Mouse (Mus musculus) forebrain, embryonic 11.5 days (tissue): ENCODE measurements around the gene Bach2. TPM values are rescaled to one million over a fixed set of nuclear protein-coding genes. Genes with fewer than 3 reads are reported as not detected.
A peak's percentile ranks its signal among the peaks of the same experiment; 100 is the strongest.

Experiments used
- ATAC-seq: fragments of 200-750 bp; cut with Nextera tagmentation; replicated peaks from 2 replicates; pipeline ENCODE4 v1.8.0; 2017; ENCODE audit warnings: moderate TSS enrichment; ENCODE audit not compliant: low FRiP score
- DNase-seq: peaks from one replicate; pipeline ENCODE4 v3.0.0-alpha.2; 2017; ENCODE audit warnings: low spot score
- H3K27ac ChIP-seq: fragments of 300-500 bp; sonication (generic); 2 replicates; pipeline ENCODE4 v1.5.1; 2014; ENCODE audit warnings: low read depth, low read length
- H3K27me3 ChIP-seq: fragments of 300-500 bp; sonication (generic); 2 replicates; pipeline ENCODE4 v1.6.1; 2014; ENCODE audit warnings: mild to moderate bottlenecking, low read length, mixed read lengths; ENCODE audit not compliant: control insufficient read depth, insufficient read depth
- H3K36me3 ChIP-seq: fragments of 300-500 bp; sonication (generic); 2 replicates; pipeline ENCODE4 v1.6.1; 2014; ENCODE audit warnings: mild to moderate bottlenecking, low read length, moderate library complexity, mixed read lengths; ENCODE audit not compliant: control insufficient read depth, insufficient read depth
- H3K4me1 ChIP-seq: fragments of 300-500 bp; sonication (generic); replicated peaks from 2 replicates; pipeline ENCODE4 v1.6.1; 2014; ENCODE audit warnings: low read length, mixed read lengths; ENCODE audit not compliant: control insufficient read depth, insufficient read depth
- H3K4me2 ChIP-seq: fragments of 300-500 bp; sonication (generic); 2 replicates; pipeline ENCODE4 v1.6.1; 2014; ENCODE audit warnings: low read depth, mild to moderate bottlenecking, low read length, moderate library complexity, mixed read lengths; ENCODE audit not compliant: severe bottlenecking
- H3K4me3 ChIP-seq: fragments of 300-500 bp; sonication (generic); 2 replicates; pipeline ENCODE4 v1.5.1; 2014; ENCODE audit warnings: low read depth, low read length
- H3K9ac ChIP-seq: fragments of 300-500 bp; sonication (generic); 2 replicates; pipeline ENCODE4 v1.6.1; 2014; ENCODE audit warnings: low read length
- H3K9me3 ChIP-seq: fragments of 300-500 bp; sonication (generic); 2 replicates; pipeline ENCODE4 v1.6.1; 2016; ENCODE audit warnings: low read length, mixed read lengths; ENCODE audit not compliant: control insufficient read depth
- WGBS: fragments of 180-500 bp; shearing (Covaris S2); extraction: QIAGEN DNeasy Blood & Tissue Kit; methylation state at CpG from one replicate; pipeline ENCODE4 v1.1.7; 2014; 5-methylcytosine and 5-hydroxymethylcytosine counted together
- polyA plus RNA-seq: library from polyadenylated mRNA; unstranded; fragments of >200 nt; fragmentation: Nextera tagmentation; extraction: Ambion mirVana; gene quantifications from 2 replicates; pipeline ENCODE4 v1.2.1, GENCODE M21; 2014

The Bach2 gene
- polyA plus RNA-seq, 1 experiment from 2014 or later, result 16.2 TPM

- 91% methylated on average over 6 of the region's 6 CpGs for WGBS
- Histone ChIP-seq H3K36me3 (no peaks in the 10 kb centered on the region), H3K4me1 (no peaks in the 10 kb centered on the region), H3K27me3 (no peaks in the 10 kb centered on the region), H3K9ac (no peak overlapping the region), H3K4me3 (no peak overlapping the region), H3K9me3 (no peaks in the 10 kb centered on the region), H3K27ac (no peak overlapping the region), H3K4me2 (no peak overlapping the region)
- DNase-seq, result no peak
- no peak for ATAC-seq
These were observed 42.7 kb downstream of the Bach2 start for GRCm38 (mm10) chr4:32281306-32281705.

DNA sequence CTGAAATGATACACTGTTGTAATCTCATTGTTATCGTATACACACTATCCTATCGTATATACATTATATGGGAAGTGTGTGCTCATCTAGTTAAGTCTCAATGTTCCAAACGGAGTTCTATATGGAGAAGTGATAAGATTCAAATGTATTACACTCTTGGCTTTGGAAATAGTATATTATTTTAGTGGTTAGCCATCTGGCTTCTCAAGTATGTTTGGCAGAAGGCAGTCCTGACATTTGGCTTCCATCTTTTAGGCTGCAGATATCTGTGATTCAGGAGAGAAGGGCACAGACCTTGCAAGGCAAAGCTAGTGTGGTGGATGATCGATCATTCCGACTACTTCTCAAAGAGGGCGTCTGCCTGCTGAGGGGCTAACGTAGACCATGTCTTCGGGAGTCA is 47.8 kb downstream of the Bach2 start:
- 91% methylated on average over 8 of the region's 8 CpGs for WGBS
- Histone ChIP-seq H3K27me3 (no peaks in the 10 kb centered on the region), H3K4me2 (no peak overlapping the region), H3K4me3 (no peak overlapping the region), H3K36me3 (no peaks in the 10 kb centered on the region), H3K9me3 (no peaks in the 10 kb centered on the region), H3K9ac (no peak overlapping the region), H3K4me1 (0 out of 2 replicates have a peak, but pooled peaks cover 3% of the 10 kb centered on the region), H3K27ac (no peak overlapping the region)
- ATAC-seq, result no peak
- no peak for DNase-seq

DNA sequence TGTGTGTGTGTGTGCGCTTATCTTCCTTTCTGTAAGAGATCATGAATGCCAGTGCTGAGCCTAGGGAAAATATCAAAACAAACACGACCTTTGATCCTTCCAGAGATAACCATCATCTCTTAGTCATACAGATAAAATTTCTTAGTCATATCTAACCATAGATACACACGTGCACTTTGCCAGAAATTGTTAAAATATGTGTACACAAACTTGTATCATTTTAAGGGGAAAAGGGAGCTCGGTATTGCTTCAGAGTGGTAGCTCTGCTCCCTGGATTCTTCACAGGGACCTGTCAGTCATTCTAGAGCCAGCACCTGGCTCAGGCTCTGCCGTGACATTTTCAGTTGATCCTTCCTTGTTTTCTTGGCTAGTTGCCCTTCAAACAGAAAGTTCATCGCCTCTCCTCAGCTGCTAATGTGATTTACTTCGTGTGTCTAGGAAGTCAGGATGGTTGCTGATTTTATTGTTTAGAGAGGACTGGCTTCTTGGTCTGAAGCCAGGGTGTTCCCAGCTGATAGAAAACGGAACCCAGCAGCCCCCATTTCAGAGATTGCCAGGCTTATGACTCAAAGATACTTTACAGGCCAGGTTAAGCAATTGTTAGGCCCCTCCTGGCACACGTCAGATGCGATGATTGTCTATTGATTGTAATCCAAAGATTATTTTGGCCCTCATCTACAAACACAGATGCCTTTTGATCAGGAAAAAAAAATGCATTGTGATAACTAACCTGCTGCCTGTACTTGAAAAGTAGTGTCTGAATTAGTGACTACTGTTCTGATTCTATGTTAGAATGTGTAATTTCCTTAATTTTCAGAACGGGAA is 49.6 kb downstream of the Bach2 start:
- Histone ChIP-seq H3K4me1 (0 out of 2 replicates have a peak, but pooled peaks cover 3% of the 10 kb centered on the region), H3K4me3 (no peak overlapping the region), H3K9ac (no peak overlapping the region), H3K27me3 (no peaks in the 10 kb centered on the region), H3K36me3 (no peaks in the 10 kb centered on the region), H3K9me3 (no peaks in the 10 kb centered on the region), H3K4me2 (no peak overlapping the region), H3K27ac (no peak overlapping the region)
- WGBS, result 67% methylated on average over 11 of the region's 11 CpGs
- no peak for DNase-seq
- ATAC-seq, result no peak

DNA sequence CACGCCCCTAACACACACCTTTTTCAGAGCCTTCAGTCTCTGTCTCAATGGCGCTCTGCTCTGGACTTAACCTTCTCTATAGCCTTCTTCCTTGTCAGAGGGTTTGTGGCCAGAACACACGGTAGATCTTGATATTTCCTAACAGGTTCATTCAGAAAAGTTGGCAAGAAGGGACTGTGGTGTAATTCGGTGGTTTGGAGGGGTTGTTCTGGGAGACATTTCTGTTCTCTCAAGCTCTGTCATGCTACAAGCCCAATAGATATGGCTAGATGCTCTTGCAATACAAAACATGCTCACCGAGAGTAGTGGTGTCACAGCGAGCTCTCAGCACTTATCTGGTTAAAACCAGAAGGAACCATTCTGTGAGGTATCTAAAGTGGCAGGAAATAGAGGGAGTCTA is 51.2 kb downstream of the Bach2 start:
- 88% methylated on average over 6 of the region's 6 CpGs for WGBS
- H3K4me2 ChIP-seq, result no peak overlapping the region
- DNase-seq (no peak), ATAC-seq (no peak)
- no peak overlapping the region for H3K9ac ChIP-seq
- H3K36me3 ChIP-seq, result no peaks in the 10 kb centered on the region
- H3K27ac ChIP-seq, result no peak overlapping the region
- H3K4me1 ChIP-seq, result 0 out of 2 replicates have a peak, but pooled peaks cover 3% of the 10 kb centered on the region
- no peak overlapping the region for H3K4me3 ChIP-seq
- no peaks in the 10 kb centered on the region for H3K27me3 ChIP-seq
- no peaks in the 10 kb centered on the region for H3K9me3 ChIP-seq

DNA sequence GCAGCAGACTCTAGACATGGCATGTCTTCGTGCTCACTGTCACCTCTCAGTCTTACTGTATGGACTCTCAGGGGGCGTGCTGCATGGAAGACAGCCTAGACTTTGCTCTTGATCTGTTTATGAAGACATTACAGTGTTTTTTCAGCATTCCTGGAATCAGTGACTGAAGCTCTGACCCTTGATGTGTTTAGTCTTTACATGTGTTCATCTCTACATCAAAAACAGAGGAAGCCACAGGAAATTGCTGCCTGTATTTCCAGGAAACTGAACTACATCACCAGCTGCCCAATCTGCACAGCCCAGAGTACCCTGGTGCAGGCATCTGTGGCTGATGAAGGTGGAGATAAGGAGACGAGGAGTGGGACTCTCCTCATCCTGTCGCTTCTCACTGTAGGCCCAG is 52.8 kb downstream of the Bach2 start:
- Histone ChIP-seq H3K27ac (no peak overlapping the region), H3K9ac (no peak overlapping the region), H3K4me2 (no peak overlapping the region), H3K4me3 (no peak overlapping the region), H3K27me3 (no peaks in the 10 kb centered on the region), H3K9me3 (no peaks in the 10 kb centered on the region), H3K36me3 (no peaks in the 10 kb centered on the region), H3K4me1 (0 out of 2 replicates have a peak, but pooled peaks cover 3% of the 10 kb centered on the region)
- DNase-seq (no peak), ATAC-seq (no peak)
- WGBS, result 89% methylated on average over 4 of the region's 4 CpGs

DNA sequence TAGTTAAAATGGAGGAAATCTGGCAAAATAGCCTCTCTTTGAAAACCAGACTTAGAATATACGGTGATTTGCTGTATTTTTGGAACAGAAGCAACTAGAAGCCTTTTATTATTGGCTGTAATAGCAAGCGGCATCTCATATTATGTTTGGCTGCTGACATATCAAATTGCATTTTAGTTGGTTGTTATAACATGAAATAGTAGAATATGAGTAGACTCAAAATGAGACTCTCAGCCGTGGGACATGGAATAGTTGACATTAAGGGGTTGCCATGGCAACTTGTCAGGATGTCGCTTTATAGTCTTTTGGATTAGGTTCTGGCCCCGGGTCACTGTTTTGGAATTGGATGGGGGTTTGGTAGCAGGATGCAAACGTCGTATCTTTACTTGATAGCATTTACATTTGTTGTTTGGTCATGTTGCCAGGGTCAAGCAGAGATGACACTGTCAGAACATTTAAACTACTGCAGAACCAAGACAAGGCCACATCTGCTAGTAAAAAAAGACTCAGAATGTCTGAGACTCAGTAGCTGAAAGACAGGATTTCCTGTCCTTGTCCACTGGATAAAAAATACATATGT is 55.2 kb downstream of the Bach2 start:
- no peak overlapping the region for H3K9ac ChIP-seq
- no peak overlapping the region for H3K4me3 ChIP-seq
- no peak overlapping the region for H3K27ac ChIP-seq
- no peak overlapping the region for H3K4me2 ChIP-seq
- ATAC-seq (no peak), DNase-seq (no peak)
- H3K36me3 ChIP-seq, result no peaks in the 10 kb centered on the region
- H3K4me1 ChIP-seq, result peaks cover 6% of the 10 kb centered on the region; the same call in 1 of the 2 replicates
- H3K9me3 ChIP-seq, result no peaks in the 10 kb centered on the region
- WGBS, result 68% methylated on average over 7 of the region's 7 CpGs
- no peaks in the 10 kb centered on the region for H3K27me3 ChIP-seq

DNA sequence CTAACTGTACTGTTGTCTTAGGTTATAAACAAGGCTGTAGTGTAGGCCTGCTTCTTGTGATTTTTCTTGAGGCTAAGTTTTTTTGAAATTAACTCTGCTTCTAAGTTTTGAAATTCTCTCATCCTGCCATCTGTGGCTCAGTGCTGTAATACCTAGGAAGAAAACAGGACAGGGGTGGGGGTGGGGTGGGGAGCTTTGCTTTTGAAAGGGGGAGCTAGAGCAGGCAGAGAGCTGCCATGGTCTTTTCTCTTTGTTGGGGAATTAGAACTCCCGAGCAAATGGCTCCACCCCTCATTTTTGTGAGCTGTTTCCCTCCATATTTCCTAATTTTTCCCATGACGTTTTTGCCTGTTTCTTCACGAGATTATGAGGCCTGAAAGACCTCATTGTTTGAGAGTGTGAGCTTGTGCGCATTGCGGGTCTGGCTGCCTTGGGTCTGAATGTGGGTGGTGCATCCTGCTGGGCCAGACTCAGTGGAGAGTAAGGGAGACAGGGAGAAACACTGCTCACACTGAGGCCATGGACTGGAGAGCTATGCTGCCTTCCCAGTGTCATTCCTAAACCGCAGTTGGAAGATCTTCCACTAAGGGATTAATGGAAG is 58.6 kb downstream of the Bach2 start:
- Histone ChIP-seq H3K4me1 (peaks cover 7% of the 10 kb centered on the region), H3K4me3 (no peak overlapping the region), H3K27me3 (no peaks in the 10 kb centered on the region), H3K9me3 (no peaks in the 10 kb centered on the region), H3K4me2 (no peak overlapping the region), H3K27ac (no peak overlapping the region; the same call in 1 of the 2 replicates), H3K9ac (no peak overlapping the region), H3K36me3 (no peaks in the 10 kb centered on the region)
- ATAC-seq (peak; percentile 78), DNase-seq (peak; percentile 57)
- WGBS, result 5% methylated on average over 6 of the region's 6 CpGs

- ATAC-seq, result no peak
- no peaks in the 10 kb centered on the region for H3K9me3 ChIP-seq
- H3K4me3 ChIP-seq, result no peak overlapping the region
- no peaks in the 10 kb centered on the region for H3K36me3 ChIP-seq
- 86% methylated on average over 3 of the region's 3 CpGs for WGBS
- no peak overlapping the region for H3K9ac ChIP-seq
- no peaks in the 10 kb centered on the region for H3K27me3 ChIP-seq
- H3K27ac ChIP-seq, result no peak overlapping the region
- no peak overlapping the region for H3K4me2 ChIP-seq
- H3K4me1 ChIP-seq, result peaks cover 22% of the 10 kb centered on the region
- DNase-seq, result no peak
These were observed 60.6 kb downstream of the Bach2 start for GRCm38 (mm10) chr4:32299221-32299620.
